Mouse (Mus musculus) kidney, adult 2 months (tissue): ENCODE data around the gene Olfr1501. TPM values are rescaled to one million over a fixed set of nuclear protein-coding genes. Genes with fewer than 3 reads are reported as not detected.
"Not testable (repeated sequence)": the region's sequence is repeated elsewhere in the genome, so short reads cannot be mapped to it uniquely, and the experiment has no call there.

Experiments
- DNase-seq: peaks from one replicate; pipeline ENCODE4 v3.0.0; 2021
- H3K27ac ChIP-seq: fragments of 200-500 bp; 2 replicates; pipeline ENCODE4 v1.5.1; 2012; ENCODE audit warnings: low read depth, low read length, control low read depth, inconsistent platforms; ENCODE audit not compliant: insufficient read depth
- H3K27me3 ChIP-seq: fragments of 200-500 bp; replicated peaks from 2 replicates; pipeline ENCODE4 v1.6.1; 2012; ENCODE audit warnings: mild to moderate bottlenecking, moderate library complexity, low read length, inconsistent platforms; ENCODE audit not compliant: control insufficient read depth, insufficient read depth
- H3K36me3 ChIP-seq: fragments of 200-500 bp; 2 replicates; pipeline ENCODE4 v1.6.1; 2012; ENCODE audit warnings: mild to moderate bottlenecking, moderate library complexity, low read length, inconsistent platforms; ENCODE audit not compliant: control insufficient read depth, insufficient read depth
- H3K4me1 ChIP-seq: fragments of 200-500 bp; 2 replicates; pipeline ENCODE4 v1.6.1; 2011; ENCODE audit warnings: low read length; ENCODE audit not compliant: control insufficient read depth, insufficient read depth
- H3K4me3 ChIP-seq: fragments of 200-500 bp; 2 replicates; pipeline ENCODE4 v1.5.1; 2011; ENCODE audit warnings: mild to moderate bottlenecking, low read depth, low read length, control low read depth; ENCODE audit not compliant: insufficient read depth
- CTCF ChIP-seq: fragments of 200-500 bp; conservative IDR thresholded peaks from 2 replicates; pipeline ENCODE4 v1.5.1; 2011; ENCODE audit warnings: low read depth, mild to moderate bottlenecking, control low read depth, low read length, moderate library complexity, mixed read lengths; ENCODE audit not compliant: insufficient read depth, insufficient read length
- POLR2A ChIP-seq: fragments of 200-500 bp; IDR thresholded peaks from one replicate; pipeline ENCODE4 v1.6.1; 2011; ENCODE audit warnings: low read depth, low read length, control low read depth
- WGBS: fragments of 180-500 bp; shearing (Covaris S2); methylation state at CpG from one replicate; pipeline ENCODE4 v1.1.7; 2018; 5-methylcytosine and 5-hydroxymethylcytosine counted together
- polyA plus RNA-seq: library from polyadenylated mRNA; depleted of rRNA; stranded (reverse); fragments of >200 nt; gene quantifications from 2 replicates; pipeline ENCODE4 v1.2.3, GENCODE M21; 2012; rRNA removed

Olfr1501 gene
- polyA plus RNA-seq, 1 experiment = not detected

DNA sequence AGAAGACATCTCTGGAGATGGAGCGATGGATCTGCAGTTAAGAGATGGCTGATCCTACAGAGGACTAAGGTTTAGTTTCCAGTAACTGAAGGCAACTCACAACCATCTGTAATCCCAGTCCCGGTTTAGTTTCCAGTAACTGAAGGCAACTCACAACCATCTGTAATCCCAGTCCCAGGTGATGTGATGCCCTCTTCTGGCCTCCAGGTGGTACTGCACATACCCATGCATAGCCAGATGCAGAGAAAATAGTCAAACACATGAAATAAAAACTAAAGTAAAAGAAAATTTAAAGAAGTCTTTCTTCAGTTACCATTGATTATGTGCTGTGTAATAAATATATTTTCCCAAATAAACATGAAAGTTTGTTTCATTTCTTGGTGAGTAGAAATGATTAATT, 37.7 kb downstream of the Olfr1501 start:
- no peak for DNase-seq
- Histone ChIP-seq H3K4me1 (no peaks in the 10 kb centered on the region), H3K4me3 (no peak overlapping the region), H3K27me3 (no peaks in the 10 kb centered on the region), H3K36me3 (no peaks in the 10 kb centered on the region), H3K27ac (no peak overlapping the region)
- WGBS = 64% methylated on average over 2 of the region's 2 CpGs
- TF ChIP-seq CTCF (no peak), POLR2A (no peak)

GRCm38 (mm10) chr19:13805486-13805885, 45.0 kb downstream of the Olfr1501 start:
- DNase-seq, H3K4me1 ChIP-seq: not testable (repeated sequence)

DNA sequence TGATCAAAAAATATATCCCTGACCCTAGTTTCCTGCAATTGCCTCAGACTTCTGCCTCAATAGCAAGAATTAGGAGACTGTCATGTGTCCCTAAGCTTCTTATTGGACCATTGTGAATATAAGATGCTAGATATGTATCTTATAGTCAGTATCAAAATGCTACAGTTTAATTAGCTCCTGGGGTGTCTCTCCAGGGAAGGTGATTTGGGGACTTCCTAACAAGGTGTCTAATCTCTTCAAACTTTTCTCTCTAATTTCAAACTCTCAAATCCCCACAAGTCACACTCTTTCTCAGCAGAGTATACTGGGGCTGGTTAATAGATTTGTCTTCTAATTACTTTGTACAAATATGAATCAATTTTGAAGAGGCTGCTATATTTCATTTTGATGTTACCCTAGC, 52.4 kb downstream of the Olfr1501 start, which contains the start of gene Olfr1497:
Gene Olfr1497 (minus strand): TSS at position 101 of the 400 bp plus-strand sequence.
- H3K27me3 ChIP-seq = no peaks in the 10 kb centered on the region
- DNase-seq = no peak
- no peak within 1 kb of the TSS for H3K27ac ChIP-seq
- no peaks in the 10 kb centered on the region for H3K36me3 ChIP-seq
- no peaks in the 10 kb centered on the region for H3K4me1 ChIP-seq
- TF ChIP-seq CTCF (no peak), POLR2A (no peak)
- no peak within 1 kb of the TSS for H3K4me3 ChIP-seq

More at GRCm38 (mm10) chr19:13805486-13805885, 45.0 kb downstream of the Olfr1501 start:
- H3K27ac ChIP-seq, H3K4me3 ChIP-seq, H3K27me3 ChIP-seq, H3K36me3 ChIP-seq: not testable (repeated sequence)
- WGBS = 69% methylated on average over 1 of the region's 1 CpGs

Other genes with a start within 250 kb of the Olfr1501 start
- not detected in 2 replicates for gene Olfr1487, start 233.3 kb downstream of the Olfr1501 start, polyA plus RNA-seq
- not detected in 2 replicates for gene Olfr1489, start 219.1 kb downstream of the Olfr1501 start, polyA plus RNA-seq
- not detected in 2 replicates for gene Olfr1490, start 199.6 kb downstream of the Olfr1501 start, polyA plus RNA-seq
- gene Olfr1491, start 153.4 kb downstream of the Olfr1501 start, polyA plus RNA-seq = not detected in 2 replicates
- not detected in 2 replicates for gene Olfr1493-ps1, start 127.4 kb downstream of the Olfr1501 start, polyA plus RNA-seq
- not detected in 2 replicates for gene Olfr1494, start 111.0 kb downstream of the Olfr1501 start, polyA plus RNA-seq
- not detected in 2 replicates for gene Olfr1495, start 86.1 kb downstream of the Olfr1501 start, polyA plus RNA-seq
- not detected in 2 replicates for gene Olfr1496, start 72.8 kb downstream of the Olfr1501 start, polyA plus RNA-seq
- gene Olfr1497, start 52.5 kb downstream of the Olfr1501 start, polyA plus RNA-seq = not detected in 2 replicates
- not detected in 2 replicates for gene Olfr1499, start 31.2 kb downstream of the Olfr1501 start, polyA plus RNA-seq
- not detected in 2 replicates for gene Olfr1500, start 20.2 kb downstream of the Olfr1501 start, polyA plus RNA-seq
- gene Olfr1502, start 11.1 kb upstream of the Olfr1501 start, polyA plus RNA-seq = not detected in 2 replicates
- not detected in 2 replicates for gene Olfr1504, start 47.2 kb upstream of the Olfr1501 start, polyA plus RNA-seq
- gene Olfr1505, start 62.8 kb upstream of the Olfr1501 start, polyA plus RNA-seq = not detected in 2 replicates